Mouse (Mus musculus) MEL (cell line): ENCODE measurements around the gene Tmem50a.

Experiments used
- CTCF ChIP-seq, 3 experiments: IDR thresholded peaks in 2 of 3; conservative IDR thresholded peaks in 1 of 3; 2 replicates each; pipeline ENCODE4 v1.5.1; 2011 to 2012; ENCODE audit warnings: low read length in 3 of 3, low read depth in 2 of 3, mild to moderate bottlenecking in 2 of 3, improper control_type of control experiment in 1 of 3, inconsistent platforms in 1 of 3, mixed read lengths in 1 of 3, moderate library complexity in 1 of 3; ENCODE audit not compliant: control insufficient read depth in 1 of 3, insufficient read depth in 1 of 3, poor library complexity in 1 of 3, severe bottlenecking in 1 of 3
- HCFC1 ChIP-seq: IDR thresholded peaks from 2 replicates; pipeline ENCODE4 v1.6.1; 2012; ENCODE audit warnings: low read depth, mild to moderate bottlenecking, inconsistent platforms, low read length, improper control_type of control experiment, moderate library complexity
- KAT2A ChIP-seq: conservative IDR thresholded peaks from 2 replicates; pipeline ENCODE4 v1.6.1; 2012; ENCODE audit warnings: low read depth, low read length, improper control_type of control experiment, inconsistent platforms
- MAX ChIP-seq: IDR thresholded peaks from 2 replicates; pipeline ENCODE4 v1.6.1; 2011; ENCODE audit warnings: low read length, improper control_type of control experiment
- MYB ChIP-seq: IDR thresholded peaks from 2 replicates; pipeline ENCODE4 v1.6.1; 2011; ENCODE audit warnings: mild to moderate bottlenecking, low read depth, low read length, improper control_type of control experiment
- POLR2A ChIP-seq, 2 experiments: IDR thresholded peaks; 2 replicates each; pipeline ENCODE4 v1.6.1; 2011 to 2012; ENCODE audit warnings: low read length in 2 of 2, mild to moderate bottlenecking in 2 of 2, control low read depth in 1 of 2, improper control_type of control experiment in 1 of 2, low read depth in 1 of 2, moderate library complexity in 1 of 2; ENCODE audit not compliant: control insufficient read depth in 1 of 2, insufficient read depth in 1 of 2, poor library complexity in 1 of 2
- UBTF ChIP-seq: IDR thresholded peaks from 2 replicates; pipeline ENCODE4 v1.6.1; 2012; ENCODE audit warnings: low read depth, mild to moderate bottlenecking, inconsistent platforms, low read length, improper control_type of control experiment, moderate library complexity, borderline replicate concordance; ENCODE audit not compliant: insufficient read depth
- USF2 ChIP-seq, 2 experiments: IDR thresholded peaks; 2 replicates each; pipeline ENCODE4 v1.6.1; 2011 to 2012; ENCODE audit warnings: improper control_type of control experiment in 2 of 2, low read length in 2 of 2, borderline replicate concordance in 1 of 2, inconsistent platforms in 1 of 2, low read depth in 1 of 2, mild to moderate bottlenecking in 1 of 2; ENCODE audit not compliant: insufficient read depth in 1 of 2
- ZC3H11A ChIP-seq: IDR thresholded peaks from 2 replicates; pipeline ENCODE4 v1.6.1; 2012; ENCODE audit warnings: low read depth, mild to moderate bottlenecking, inconsistent platforms, low read length, improper control_type of control experiment

GRCm38 (mm10) chr4:134869068-134869730, 45.6 kb downstream of the Tmem50a start:
- TF ChIP-seq HCFC1, result peak; percentile 40
- no peak for TF ChIP-seq KAT2A
- 0 out of 2 replicates have a peak, but pooled peaks have one; percentile 4 for TF ChIP-seq MYB
- TF ChIP-seq USF2 (IDR thresholded peaks at IDR 0.05; ENCODE audit: borderline replicate concordance in 1 of 2, insufficient read depth in 1 of 2, low read depth in 1 of 2, low read length in 2 of 2), result no peak
- no peak for TF ChIP-seq CTCF (IDR thresholded peaks at IDR 0.05 in 2 of 3, conservative IDR thresholded peaks at IDR 0.05 in 1 of 3; ENCODE audit: control insufficient read depth in 1 of 3, insufficient read depth in 1 of 3, low read depth in 2 of 3, low read length in 3 of 3, poor library complexity in 1 of 3, severe bottlenecking in 1 of 3)
- TF ChIP-seq POLR2A (IDR thresholded peaks at IDR 0.05; ENCODE audit: control insufficient read depth in 1 of 2, insufficient read depth in 1 of 2, low read depth in 1 of 2, low read length in 2 of 2, poor library complexity in 1 of 2), result no peak
- no peak for TF ChIP-seq ZC3H11A
- peak; percentile 39; the same call in 1 of the 2 replicates for TF ChIP-seq MAX
- no peak for TF ChIP-seq UBTF
